Mouse (Mus musculus): Measurements from ENCODE around the gene Lmna.

GRCm38 (mm10) chr3:88500655-88501365 lies 8.9 kb downstream of the Lmna start:
- TF ChIP-seq CTCF (IDR thresholded peaks at IDR 0.05; ENCODE audit: low read depth, low read length) (no peak), POLR2A (IDR thresholded peaks at IDR 0.05; ENCODE audit: insufficient read depth, low read length) (no peak)
